Mouse (Mus musculus) hindbrain, embryonic 14.5 days (tissue): ENCODE measurements around the gene St6gal1. TPM values are rescaled to one million over a fixed set of nuclear protein-coding genes. Genes with fewer than 3 reads are reported as not detected.

Experiments used
- ATAC-seq: fragments of 200-750 bp; cut with Nextera tagmentation; 2 replicates; pipeline ENCODE4 v1.8.0; 2017; ENCODE audit warnings: moderate number of reproducible peaks, mild to moderate bottlenecking, moderate TSS enrichment, moderate library complexity; ENCODE audit not compliant: low FRiP score
- DNase-seq: peaks from one replicate; pipeline ENCODE4 v3.0.0-alpha.2; 2015; ENCODE audit warnings: low spot score
- H3K27ac ChIP-seq: fragments of 300-500 bp; sonication (generic); 2 replicates; pipeline ENCODE4 v1.5.1; 2014; ENCODE audit warnings: mild to moderate bottlenecking, moderate library complexity
- H3K27me3 ChIP-seq: fragments of 300-500 bp; sonication (generic); 2 replicates; pipeline ENCODE4 v1.6.1; 2014; ENCODE audit warnings: mild to moderate bottlenecking, low read length, mixed read lengths; ENCODE audit not compliant: control insufficient read depth, insufficient read depth
- H3K36me3 ChIP-seq: fragments of 300-500 bp; sonication (generic); replicated peaks from 2 replicates; pipeline ENCODE4 v1.6.1; 2014; ENCODE audit not compliant: control insufficient read depth, insufficient read depth
- H3K4me1 ChIP-seq: fragments of 300-500 bp; sonication (generic); replicated peaks from 2 replicates; pipeline ENCODE4 v1.6.1; 2014; ENCODE audit warnings: antibody characterized with exemption, low read length, mixed read lengths; ENCODE audit not compliant: control insufficient read depth, insufficient read depth
- H3K4me2 ChIP-seq: fragments of 300-500 bp; sonication (generic); replicated peaks from 2 replicates; pipeline ENCODE4 v1.6.1; 2014; ENCODE audit warnings: mild to moderate bottlenecking, moderate library complexity
- H3K4me3 ChIP-seq: fragments of 300-500 bp; sonication (generic); replicated peaks from 2 replicates; pipeline ENCODE4 v1.5.1; 2014; ENCODE audit warnings: mild to moderate bottlenecking, low read length
- H3K9ac ChIP-seq: fragments of 300-500 bp; sonication (generic); 2 replicates; pipeline ENCODE4 v1.6.1; 2014
- H3K9me3 ChIP-seq: fragments of 300-500 bp; sonication (generic); 2 replicates; pipeline ENCODE4 v1.6.1; 2016; ENCODE audit warnings: low read length; ENCODE audit not compliant: control insufficient read depth
- WGBS: fragments of 180-500 bp; shearing (Covaris S2); extraction: QIAGEN DNeasy Blood & Tissue Kit; methylation state at CpG from one replicate; pipeline ENCODE4 v1.1.7; 2014; 5-methylcytosine and 5-hydroxymethylcytosine counted together
- polyA plus RNA-seq: library from polyadenylated mRNA; unstranded; fragments of >200 nt; fragmentation: Nextera tagmentation; extraction: Ambion mirVana; gene quantifications from 2 replicates; pipeline ENCODE4 v1.2.1, GENCODE M21; 2014

Gene St6gal1
- polyA plus RNA-seq, 1 experiment from 2014 or later, result 30.6 TPM

GRCm38 (mm10) chr16:23186418-23186817, 38.1 kb upstream of the St6gal1 start:
- no peaks in the 10 kb centered on the region for H3K4me1 ChIP-seq
- no peaks in the 10 kb centered on the region for H3K27me3 ChIP-seq
- no peak overlapping the region for H3K4me2 ChIP-seq
- no peak overlapping the region for H3K4me3 ChIP-seq
- DNase-seq (no peak), ATAC-seq (no peak)
- H3K27ac ChIP-seq, result no peak overlapping the region
- WGBS, result 80% methylated on average over 4 of the region's 4 CpGs
- no peak overlapping the region for H3K9ac ChIP-seq
- H3K36me3 ChIP-seq, result no peaks in the 10 kb centered on the region
- no peaks in the 10 kb centered on the region for H3K9me3 ChIP-seq

GRCm38 (mm10) chr16:23187983-23188382, 36.6 kb upstream of the St6gal1 start:
- ATAC-seq, result no peak
- no peak overlapping the region for H3K4me3 ChIP-seq
- H3K4me1 ChIP-seq, result no peaks in the 10 kb centered on the region
- no peaks in the 10 kb centered on the region for H3K36me3 ChIP-seq
- H3K9me3 ChIP-seq, result no peaks in the 10 kb centered on the region
- no peak overlapping the region for H3K9ac ChIP-seq
- H3K27me3 ChIP-seq, result no peaks in the 10 kb centered on the region
- DNase-seq, result no peak
- 90% methylated on average over 7 of the region's 7 CpGs for WGBS
- no peak overlapping the region for H3K4me2 ChIP-seq
- no peak overlapping the region for H3K27ac ChIP-seq

GRCm38 (mm10) chr16:23189612-23190011, 34.9 kb upstream of the St6gal1 start:
- Histone ChIP-seq H3K9ac (no peak overlapping the region), H3K4me2 (no peak overlapping the region), H3K4me1 (no peaks in the 10 kb centered on the region), H3K4me3 (no peak overlapping the region), H3K27me3 (no peaks in the 10 kb centered on the region), H3K36me3 (no peaks in the 10 kb centered on the region), H3K9me3 (no peaks in the 10 kb centered on the region), H3K27ac (no peak overlapping the region)
- ATAC-seq (no peak), DNase-seq (no peak)
- 72% methylated on average over 1 of the region's 1 CpGs for WGBS

GRCm38 (mm10) chr16:23191560-23192242, 32.8 kb upstream of the St6gal1 start:
- ATAC-seq (no peak), DNase-seq (no peak)
- Histone ChIP-seq H3K9me3 (no peaks in the 10 kb centered on the region), H3K27ac (no peak overlapping the region), H3K9ac (no peak overlapping the region), H3K36me3 (no peaks in the 10 kb centered on the region), H3K4me3 (no peak overlapping the region), H3K27me3 (no peaks in the 10 kb centered on the region), H3K4me2 (no peak overlapping the region), H3K4me1 (no peaks in the 10 kb centered on the region)
- WGBS, result 87% methylated on average over 9 of the region's 9 CpGs

- 88% methylated on average over 7 of the region's 7 CpGs for WGBS
Measured at GRCm38 (mm10) chr16:23195618-23196017, 28.9 kb upstream of the St6gal1 start.

GRCm38 (mm10) chr16:23196296-23196695, 28.2 kb upstream of the St6gal1 start:
- DNase-seq, result no peak
- Histone ChIP-seq H3K36me3 (no peaks in the 10 kb centered on the region), H3K9me3 (no peaks in the 10 kb centered on the region), H3K27me3 (no peaks in the 10 kb centered on the region), H3K4me3 (no peak overlapping the region), H3K9ac (no peak overlapping the region), H3K4me1 (no peaks in the 10 kb centered on the region), H3K4me2 (no peak overlapping the region), H3K27ac (no peak overlapping the region)
- ATAC-seq, result no peak

More at GRCm38 (mm10) chr16:23195618-23196017, 28.9 kb upstream of the St6gal1 start:
- H3K36me3 ChIP-seq, result no peaks in the 10 kb centered on the region
- DNase-seq, result no peak
- no peak for ATAC-seq
- H3K4me1 ChIP-seq, result no peaks in the 10 kb centered on the region
- H3K4me2 ChIP-seq, result no peak overlapping the region
- no peak overlapping the region for H3K4me3 ChIP-seq
- no peaks in the 10 kb centered on the region for H3K9me3 ChIP-seq
- H3K9ac ChIP-seq, result no peak overlapping the region
- no peak overlapping the region for H3K27ac ChIP-seq
- H3K27me3 ChIP-seq, result no peaks in the 10 kb centered on the region

- no peak overlapping the region for H3K27ac ChIP-seq
- no peak for ATAC-seq
- 91% methylated on average over 6 of the region's 6 CpGs for WGBS
Measured at GRCm38 (mm10) chr16:23196791-23197190, 27.7 kb upstream of the St6gal1 start.

GRCm38 (mm10) chr16:23201498-23201897, 23.0 kb upstream of the St6gal1 start:
- DNase-seq (no peak), ATAC-seq (no peak)
- no peak overlapping the region for H3K4me3 ChIP-seq
- H3K4me2 ChIP-seq, result no peak overlapping the region
- no peak overlapping the region for H3K9ac ChIP-seq
- no peaks in the 10 kb centered on the region for H3K4me1 ChIP-seq
- H3K27ac ChIP-seq, result no peak overlapping the region
- H3K9me3 ChIP-seq, result no peaks in the 10 kb centered on the region
- H3K36me3 ChIP-seq, result no peaks in the 10 kb centered on the region
- no peaks in the 10 kb centered on the region for H3K27me3 ChIP-seq

More at GRCm38 (mm10) chr16:23196791-23197190, 27.7 kb upstream of the St6gal1 start:
- DNase-seq, result no peak
- Histone ChIP-seq H3K4me3 (no peak overlapping the region), H3K4me2 (no peak overlapping the region), H3K27me3 (no peaks in the 10 kb centered on the region), H3K9me3 (no peaks in the 10 kb centered on the region), H3K9ac (no peak overlapping the region), H3K4me1 (no peaks in the 10 kb centered on the region), H3K36me3 (no peaks in the 10 kb centered on the region)

- no peaks in the 10 kb centered on the region for H3K36me3 ChIP-seq
- H3K4me1 ChIP-seq, result no peaks in the 10 kb centered on the region
- WGBS, result 86% methylated on average over 7 of the region's 7 CpGs
- no peak for DNase-seq
- no peak for ATAC-seq
- H3K27ac ChIP-seq, result no peak overlapping the region
- H3K4me2 ChIP-seq, result no peak overlapping the region
- no peak overlapping the region for H3K4me3 ChIP-seq
- no peak overlapping the region for H3K9ac ChIP-seq
- H3K27me3 ChIP-seq, result no peaks in the 10 kb centered on the region
- H3K9me3 ChIP-seq, result no peaks in the 10 kb centered on the region
Measured at GRCm38 (mm10) chr16:23214314-23214713, 10.2 kb upstream of the St6gal1 start.
